Mouse (Mus musculus): ENCODE data around the gene Chtop. TPM values are rescaled to one million over a fixed set of nuclear protein-coding genes. Genes with fewer than 3 reads are reported as not detected.

Gene Chtop
- total RNA-seq, 2 experiments from 2014 or later = 137 to 138 TPM

DNA sequence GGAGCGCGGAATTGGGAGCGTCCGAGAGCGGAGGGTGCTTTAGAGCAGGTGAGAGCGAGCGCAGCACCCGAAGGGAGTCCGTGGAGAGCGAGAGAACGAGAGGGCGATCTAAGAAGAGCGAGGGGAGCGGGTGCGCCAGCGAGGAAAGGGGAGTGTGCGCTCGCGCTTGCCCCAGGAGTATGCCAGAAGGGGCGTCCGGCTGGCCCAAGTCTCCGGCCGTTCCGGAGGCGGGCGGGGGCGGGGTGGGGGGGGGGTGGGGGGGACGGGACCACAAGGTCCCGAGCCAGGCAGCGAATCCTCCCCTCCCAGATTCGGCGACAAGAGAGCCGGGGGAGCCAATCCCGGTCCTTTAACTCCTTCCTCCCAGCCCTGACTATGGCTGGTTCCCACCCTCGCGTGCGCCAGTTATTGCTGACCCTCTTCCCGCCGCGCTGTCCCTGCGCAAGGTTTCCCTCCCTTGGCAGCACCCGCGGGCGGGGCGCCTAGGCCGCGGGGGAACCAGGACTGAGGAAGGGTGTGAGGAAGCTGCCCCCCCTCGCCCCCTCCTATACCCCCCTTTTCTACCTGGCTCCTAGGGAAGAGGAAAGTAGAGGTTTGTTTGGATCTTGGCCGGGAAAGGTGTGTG is 43.5 kb downstream of the Chtop start, which contains the start of gene Npr1:
Npr1 (minus strand) TSS at position 181 of the 625 bp plus-strand sequence.
- peak in 1 of 2 experiments; percentile 56 for DNase-seq (ENCODE audit: low spot score in 2 of 2)

DNA sequence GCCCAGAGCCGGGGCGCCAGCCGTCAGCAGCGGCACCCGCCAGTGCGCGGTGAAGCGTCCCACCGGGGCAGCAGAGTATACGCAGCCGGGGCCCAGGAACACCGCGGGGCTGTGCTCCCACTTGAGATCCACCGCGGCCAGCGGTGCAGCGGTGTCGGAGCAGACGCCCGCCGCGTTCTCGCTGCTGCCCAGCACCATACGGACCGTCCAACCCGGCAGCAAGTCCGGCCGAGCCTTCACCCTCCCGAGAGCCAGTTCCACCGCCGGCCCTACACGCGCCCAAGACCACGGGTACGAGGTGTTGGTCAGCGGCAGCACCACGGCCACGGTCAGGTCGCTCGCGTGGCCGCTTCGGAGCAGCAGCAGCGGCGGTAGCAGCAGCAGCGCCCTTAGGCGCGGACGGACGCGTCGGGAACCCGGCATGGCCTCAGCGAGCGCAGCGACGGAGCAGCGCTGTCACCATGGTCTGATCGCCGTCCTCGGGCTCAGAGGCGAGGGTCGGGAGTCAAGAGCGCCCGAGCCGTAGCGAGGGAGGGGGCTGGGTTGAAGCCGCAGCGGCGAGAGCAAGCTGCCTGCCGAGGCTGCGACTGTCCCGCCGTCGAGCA is 44.1 kb downstream of the Chtop start:
- DNase-seq (ENCODE audit: low spot score in 2 of 2) = peak in 1 of 2 experiments; percentile 27

DNA sequence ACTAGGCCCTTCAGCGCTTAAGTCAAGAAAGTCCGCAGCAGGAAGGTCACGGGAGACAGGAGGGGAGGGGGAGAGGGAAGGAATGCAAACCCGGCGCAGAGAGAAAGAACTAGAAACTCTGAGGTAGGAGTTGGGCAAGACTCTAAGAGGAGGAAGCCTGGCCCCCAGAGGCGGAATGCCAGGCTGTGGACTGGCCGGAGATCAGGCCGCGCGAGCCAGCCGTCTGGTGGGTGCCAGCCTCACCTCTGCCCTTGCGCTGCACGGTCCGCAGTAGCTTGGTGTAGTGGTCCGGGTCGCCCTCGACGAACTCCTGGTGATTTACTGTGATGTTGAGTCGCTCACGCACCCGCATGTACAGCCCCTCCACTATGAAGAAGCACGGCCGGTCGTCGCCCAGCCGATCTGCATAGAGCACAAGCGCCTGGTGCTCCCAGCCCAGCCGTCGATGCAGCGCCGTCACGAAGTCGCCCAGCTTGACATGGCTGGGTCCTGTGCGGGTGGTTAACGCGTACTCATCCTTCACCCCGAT is 44.7 kb downstream of the Chtop start:
- peak; percentile 23 to 28 for DNase-seq (ENCODE audit: low spot score in 2 of 2)

DNA sequence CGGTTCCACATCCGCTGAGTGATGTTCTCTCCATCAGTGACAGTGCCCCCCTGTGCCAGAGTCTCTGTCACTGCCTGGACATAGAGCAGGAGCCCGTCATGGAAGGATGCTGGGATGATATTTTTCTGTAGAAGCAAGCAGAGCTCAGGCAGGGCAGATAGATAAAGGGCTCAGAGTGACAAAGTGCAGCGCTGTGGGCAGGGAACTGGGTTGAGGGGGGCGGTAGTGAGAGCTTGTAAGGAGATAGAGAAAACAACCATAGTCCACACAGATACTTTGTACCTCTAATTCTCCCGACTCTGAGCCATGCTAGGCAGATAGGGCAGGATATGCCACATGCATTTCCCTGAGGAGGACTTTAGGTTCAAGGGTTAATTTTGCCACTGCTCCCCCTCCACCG is 46.7 kb downstream of the Chtop start:
- no peak for DNase-seq (ENCODE audit: low spot score in 2 of 2)

DNA sequence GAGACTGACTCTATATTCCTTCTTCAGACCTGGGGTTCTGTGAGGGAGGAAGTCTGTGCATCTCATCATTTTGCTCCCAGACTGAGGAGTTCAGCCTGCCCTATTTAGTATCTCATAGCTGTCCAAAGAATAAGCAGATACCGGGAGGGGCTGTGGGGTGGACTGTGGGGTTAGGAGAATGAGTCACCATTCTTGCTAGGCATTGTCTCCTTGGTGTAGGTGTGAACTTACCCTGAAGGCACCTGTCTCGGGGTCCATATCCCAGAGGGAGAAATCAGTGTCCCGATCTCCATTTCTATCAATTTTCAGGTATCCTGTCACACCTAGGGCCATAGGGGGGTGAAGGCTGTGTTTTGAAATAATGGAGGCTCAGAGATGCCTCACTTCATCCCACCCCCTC is 47.4 kb downstream of the Chtop start:
- DNase-seq (ENCODE audit: low spot score in 2 of 2) = no peak

DNA sequence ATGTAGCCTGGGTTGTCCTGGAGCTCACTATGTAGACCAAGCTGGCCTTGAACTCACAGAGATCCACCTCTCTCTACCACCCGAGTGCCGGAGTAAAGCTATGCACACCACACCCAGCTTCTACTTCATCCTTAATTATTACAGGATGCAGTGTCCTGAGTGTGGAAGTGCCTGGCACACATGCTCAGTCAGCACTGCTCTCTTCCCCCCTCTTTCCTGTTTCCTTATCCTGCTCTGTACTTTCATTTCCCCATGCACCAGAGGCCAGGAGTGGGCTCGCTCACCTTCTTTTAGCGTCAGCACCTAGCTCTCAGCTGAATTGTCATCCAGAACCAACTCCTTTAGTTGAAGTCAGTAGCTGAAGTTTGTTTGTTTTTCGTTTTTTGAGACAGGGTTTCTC is 49.0 kb downstream of the Chtop start:
- DNase-seq (ENCODE audit: low spot score in 2 of 2) = no peak

DNA sequence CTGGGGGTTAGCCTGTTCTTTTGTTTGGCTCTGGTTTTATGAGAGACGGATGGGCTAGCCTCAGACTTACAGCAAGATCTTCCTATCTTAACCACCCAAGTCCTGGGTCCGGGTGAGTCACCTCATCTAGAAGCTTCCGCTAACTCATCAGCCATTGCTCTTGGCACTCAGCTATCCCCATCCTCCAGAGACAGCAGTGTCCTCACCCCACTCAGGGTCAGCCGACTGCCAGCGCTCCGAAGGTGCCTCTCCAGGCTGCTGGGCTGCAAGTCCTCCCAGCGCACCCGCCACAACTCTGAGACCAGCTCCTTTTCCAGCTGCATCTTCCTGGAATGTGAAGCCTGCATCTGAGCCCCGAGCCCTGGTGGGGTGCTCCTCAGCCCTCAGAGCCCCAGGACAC is 49.6 kb downstream of the Chtop start:
- DNase-seq (ENCODE audit: low spot score in 2 of 2) = no peak

DNA sequence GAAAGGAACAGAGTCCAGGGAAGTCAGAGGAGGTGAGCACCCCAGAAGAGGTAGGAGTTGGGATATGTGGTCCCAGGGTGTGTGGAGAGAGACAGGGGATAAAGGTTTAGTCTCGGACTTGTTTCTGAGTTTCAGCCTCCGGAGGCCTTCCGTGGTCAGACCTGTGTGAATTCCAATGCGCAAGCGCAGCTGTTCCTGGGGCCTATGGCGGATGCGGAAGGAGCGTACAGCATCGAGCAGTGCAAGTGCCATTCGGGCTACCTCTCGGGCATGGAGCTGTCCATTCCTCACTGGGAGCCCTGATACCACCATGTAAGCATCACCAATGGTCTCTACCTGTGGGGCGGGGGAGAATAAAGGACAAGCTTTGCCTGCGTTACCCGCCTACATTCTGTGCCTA is 54.4 kb downstream of the Chtop start:
- DNase-seq (ENCODE audit: low spot score in 2 of 2) = no peak

DNA sequence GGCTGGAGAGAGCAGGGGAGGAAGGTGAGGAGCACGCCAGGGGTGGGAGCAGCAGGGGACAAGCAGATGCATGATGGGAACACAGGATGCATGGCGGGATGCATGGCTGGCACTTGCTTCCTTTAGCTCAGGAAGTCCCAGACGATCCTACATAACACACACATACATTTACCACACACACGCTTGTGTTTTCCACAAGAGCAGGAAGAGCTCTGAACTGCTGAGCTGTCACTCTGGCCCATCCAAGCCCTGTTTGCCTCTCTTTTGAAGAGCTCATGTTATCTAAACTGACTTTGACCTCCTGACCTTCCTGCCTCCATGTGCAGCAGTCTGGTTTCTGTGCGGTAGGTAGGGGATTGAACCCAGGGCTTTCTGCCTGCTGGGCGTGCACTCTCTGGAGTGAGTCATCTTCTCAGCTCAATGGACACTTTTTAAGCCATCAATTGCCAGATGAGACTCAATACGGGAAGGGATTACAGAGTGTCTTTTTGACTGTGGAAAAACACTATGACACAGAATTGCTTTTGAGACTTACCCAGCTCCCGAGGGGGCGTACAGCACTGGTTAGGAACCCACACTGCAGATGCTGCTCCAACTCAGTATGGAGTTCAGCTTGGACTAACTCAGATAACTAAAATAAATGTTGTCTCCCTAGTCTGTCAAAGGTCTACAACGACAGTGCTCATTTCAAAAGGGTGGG is 57.8 kb downstream of the Chtop start:
- DNase-seq (ENCODE audit: low spot score in 2 of 2) = no peak

DNA sequence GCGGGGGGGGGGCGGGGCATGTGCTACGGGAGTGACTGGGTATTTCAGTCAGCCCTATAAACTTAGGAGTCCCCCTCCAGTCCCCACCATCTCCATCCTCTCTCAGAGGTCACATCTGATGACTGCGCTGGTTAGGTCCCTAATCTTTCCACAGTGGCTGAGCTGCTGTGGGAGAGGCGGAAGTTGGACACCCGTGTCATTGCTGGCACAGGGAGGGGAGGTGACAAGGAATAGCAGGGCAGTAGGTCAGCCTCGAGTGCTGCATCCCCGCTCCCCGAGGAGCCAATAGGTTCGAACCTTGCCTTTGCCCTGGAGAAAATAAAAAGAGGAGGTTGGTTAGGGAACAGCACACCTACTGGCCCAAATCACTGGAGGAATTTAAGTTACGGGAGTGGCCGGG is 58.4 kb downstream of the Chtop start:
- no peak for DNase-seq (ENCODE audit: low spot score in 2 of 2)

Other genes with a start within 250 kb of the Chtop start
- 10 to 100 TPM; 15.5 to 17.4 TPM for gene Dennd4b, start 244.3 kb downstream of the Chtop start, total RNA-seq (2021)
- gene Gatad2b, start 216.3 kb downstream of the Chtop start, total RNA-seq (2021) = 100 to 1,000 TPM in 1 of 2 experiments, 10 to 100 TPM in 1; 90.7 to 105 TPM
- 10 to 100 TPM; 76.7 to 83.4 TPM for gene Slc27a3, start 119.6 kb downstream of the Chtop start, total RNA-seq (2021)
- 10 to 100 TPM; 56.4 to 57.6 TPM for gene Ints3, start 75.9 kb downstream of the Chtop start, total RNA-seq (2021)
- 100 to 1,000 TPM; 120 to 121 TPM for gene Npr1, start 43.6 kb downstream of the Chtop start, total RNA-seq (2021)
- 10 to 100 TPM; 81.8 to 92.6 TPM for gene Ilf2, start 33.4 kb downstream of the Chtop start, total RNA-seq (2021)
- gene Snapin, start 18.5 kb downstream of the Chtop start, total RNA-seq (2021) = 10 to 100 TPM; 70.9 to 72.3 TPM
- 10 to 100 TPM; 67.1 TPM for gene S100a1, start 4.9 kb upstream of the Chtop start, total RNA-seq (2021)
- gene S100a13, start 4.9 kb upstream of the Chtop start, total RNA-seq (2021) = 10 to 100 TPM; 23.9 to 24.7 TPM
- gene S100a14, start 17.4 kb upstream of the Chtop start, total RNA-seq (2021) = 1 to 10 TPM in 1 of 2 experiments, under 1 TPM in 1; 0.54 to 1.2 TPM
- 10 to 100 TPM; 68.4 to 74.4 TPM for gene S100a16, start 27.8 kb upstream of the Chtop start, total RNA-seq (2021)
- gene S100a3, start 51.1 kb upstream of the Chtop start, total RNA-seq (2021) = not detected
- gene S100a2, start 80.7 kb upstream of the Chtop start, total RNA-seq (2021) = not detected
- not detected for gene Gm42674, start 92.4 kb upstream of the Chtop start, total RNA-seq (2021)
- 10 to 100 TPM; 11.4 to 14.7 TPM for gene S100a4, start 94.3 kb upstream of the Chtop start, total RNA-seq (2021)
- not detected for gene S100a5, start 99.0 kb upstream of the Chtop start, total RNA-seq (2021)
- gene S100a6, start 103.4 kb upstream of the Chtop start, total RNA-seq (2021) = 10 to 100 TPM; 71.7 to 72.5 TPM
- not detected for gene S100a7a, start 144.5 kb upstream of the Chtop start, total RNA-seq (2021)
- 100 to 1,000 TPM in 1 of 2 experiments, 10 to 100 TPM in 1; 48.2 to 155 TPM for gene S100a8, start 159.5 kb upstream of the Chtop start, total RNA-seq (2021)
- gene S100a9, start 186.2 kb upstream of the Chtop start, total RNA-seq (2021) = 100 to 1,000 TPM in 1 of 2 experiments, 10 to 100 TPM in 1; 64.8 to 191 TPM
- not detected for gene Pglyrp4, start 217.4 kb upstream of the Chtop start, total RNA-seq (2021)

Measured in adrenal gland, postnatal 4 days (tissue).